Mouse (Mus musculus): ENCODE results near the gene Nfic. TPM values are rescaled to one million over a fixed set of nuclear protein-coding genes. Genes with fewer than 3 reads are reported as not detected.

The Nfic gene
- total RNA-seq, 2 experiments from 2014 or later: 29.5 to 31.1 TPM

DNA sequence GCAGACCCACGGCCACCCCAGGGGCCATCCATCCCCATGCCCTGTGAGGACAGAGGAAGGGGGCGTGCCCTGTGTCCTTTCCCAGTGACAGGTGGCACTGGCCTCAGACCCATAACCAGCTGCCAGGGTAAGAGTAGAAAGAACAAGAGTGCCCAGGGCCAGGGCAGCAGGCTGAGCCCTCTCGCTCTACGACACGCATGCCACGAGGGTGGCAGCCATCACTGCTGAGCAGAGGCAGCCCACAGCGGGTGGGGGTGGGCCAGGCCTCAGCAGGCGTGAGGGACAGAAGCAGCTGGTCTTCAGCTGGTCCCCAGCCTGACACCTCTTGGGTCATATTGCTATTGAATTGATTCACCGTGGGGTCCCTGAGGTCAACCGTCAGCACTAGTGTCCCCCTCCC lies 31.1 kb upstream of the Nfic start:
- intact Hi-C loops (cut with DNase I): no loop called here
- DNase-seq: no peak

DNA sequence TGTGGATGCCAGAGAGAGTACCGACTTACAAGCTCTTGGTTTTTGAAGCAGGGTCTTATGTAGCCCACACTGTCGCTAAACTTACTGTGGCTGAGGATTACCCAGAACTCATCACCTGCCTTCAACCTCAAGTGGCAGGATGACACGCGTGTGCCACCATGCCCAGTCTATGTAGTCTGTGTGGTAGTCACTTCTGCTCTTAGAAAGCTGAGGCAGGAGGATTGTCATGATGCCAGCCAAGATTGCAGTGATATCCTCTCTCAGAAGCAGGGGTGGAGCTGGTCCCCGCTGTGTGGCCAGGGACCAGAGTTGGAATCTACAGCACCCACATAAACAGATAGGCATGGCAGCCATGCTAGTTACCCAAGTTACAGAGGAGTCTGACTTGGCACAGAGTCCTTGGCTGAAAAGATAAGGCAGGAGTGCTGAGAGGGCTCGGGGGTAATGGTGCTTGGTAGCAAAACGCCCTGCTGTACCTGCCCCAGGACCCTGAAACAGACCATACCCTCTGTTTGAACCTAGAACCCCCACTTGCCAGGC lies 30.1 kb upstream of the Nfic start:
- intact Hi-C loops (cut with DNase I): no loop called here

DNA sequence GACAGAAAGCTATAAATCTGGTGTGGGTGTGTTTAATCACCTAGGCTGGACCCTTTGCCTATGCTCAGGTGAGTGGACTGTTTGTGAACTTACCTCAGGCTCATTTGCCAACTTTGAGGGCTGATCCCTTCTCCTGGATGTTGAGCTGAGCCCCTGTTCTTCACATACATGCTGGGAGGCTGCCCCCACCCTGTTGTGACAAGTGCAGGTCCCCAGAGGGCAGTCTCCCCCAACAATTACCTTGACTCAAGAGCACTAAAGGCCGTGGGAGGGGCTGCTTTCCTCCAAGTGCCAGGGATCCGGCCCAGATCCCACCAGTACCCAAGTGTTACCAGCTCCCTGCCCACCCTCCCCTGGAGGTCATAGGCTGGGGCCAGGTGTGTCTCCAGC lies 29.6 kb upstream of the Nfic start:
- intact Hi-C loops (cut with DNase I): no loop called here
- no peak for DNase-seq

More for the DNA sequence above, 30.1 kb upstream of the Nfic start:
- DNase-seq: no peak

GRCm38 (mm10) chr10:81484441-81485059 lies 29.1 kb upstream of the Nfic start:
- intact Hi-C loops (cut with DNase I): no loop called here
- DNase-seq: no peak

DNA sequence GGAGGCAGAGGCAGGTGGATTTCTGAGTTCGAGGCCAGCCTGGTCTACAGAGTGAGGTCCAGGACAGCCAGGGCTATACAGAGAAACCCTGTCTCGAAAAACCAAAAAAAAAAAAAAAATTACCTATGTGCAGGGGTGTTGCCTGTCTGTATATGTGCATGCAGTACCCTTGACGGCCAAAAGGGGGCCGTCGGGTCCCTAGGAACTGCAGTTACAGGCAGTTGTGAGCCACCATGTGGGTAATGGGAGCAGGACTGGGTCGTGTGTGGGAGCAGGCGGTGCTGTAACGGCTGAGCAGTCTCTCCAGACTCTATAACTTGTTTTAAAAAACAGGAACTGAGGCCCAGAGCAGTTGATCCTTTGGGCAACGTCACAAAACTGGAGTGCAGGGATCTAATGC lies 28.5 kb upstream of the Nfic start:
- peak; percentile 54 for DNase-seq
- intact Hi-C loops (cut with DNase I): no loop called here

DNA sequence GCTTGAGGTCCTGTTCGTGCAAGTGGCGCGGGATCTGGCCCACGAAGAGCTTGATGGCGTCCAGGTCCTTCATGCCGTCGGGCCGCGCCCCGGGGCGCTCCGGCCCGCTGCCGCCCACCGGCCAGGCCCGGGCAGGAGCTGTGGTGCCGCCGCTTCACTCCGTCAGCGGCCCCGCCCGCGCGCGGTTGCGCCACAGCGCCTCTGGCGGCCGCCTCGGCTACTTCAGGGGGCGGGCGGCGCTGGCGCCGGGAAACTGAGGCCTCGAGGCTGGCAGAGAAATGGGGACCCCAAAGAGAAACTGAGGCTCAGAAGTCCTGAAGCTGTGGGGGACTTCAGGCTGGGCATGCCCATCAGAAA lies 27.1 kb upstream of the Nfic start, which contains the start of gene Celf5:
Gene Celf5, minus strand, starts transcription at position 177 of the 357 bp plus-strand sequence.
- DNase-seq: peak; percentile 61
- intact Hi-C loops (cut with DNase I): no loop called here

DNA sequence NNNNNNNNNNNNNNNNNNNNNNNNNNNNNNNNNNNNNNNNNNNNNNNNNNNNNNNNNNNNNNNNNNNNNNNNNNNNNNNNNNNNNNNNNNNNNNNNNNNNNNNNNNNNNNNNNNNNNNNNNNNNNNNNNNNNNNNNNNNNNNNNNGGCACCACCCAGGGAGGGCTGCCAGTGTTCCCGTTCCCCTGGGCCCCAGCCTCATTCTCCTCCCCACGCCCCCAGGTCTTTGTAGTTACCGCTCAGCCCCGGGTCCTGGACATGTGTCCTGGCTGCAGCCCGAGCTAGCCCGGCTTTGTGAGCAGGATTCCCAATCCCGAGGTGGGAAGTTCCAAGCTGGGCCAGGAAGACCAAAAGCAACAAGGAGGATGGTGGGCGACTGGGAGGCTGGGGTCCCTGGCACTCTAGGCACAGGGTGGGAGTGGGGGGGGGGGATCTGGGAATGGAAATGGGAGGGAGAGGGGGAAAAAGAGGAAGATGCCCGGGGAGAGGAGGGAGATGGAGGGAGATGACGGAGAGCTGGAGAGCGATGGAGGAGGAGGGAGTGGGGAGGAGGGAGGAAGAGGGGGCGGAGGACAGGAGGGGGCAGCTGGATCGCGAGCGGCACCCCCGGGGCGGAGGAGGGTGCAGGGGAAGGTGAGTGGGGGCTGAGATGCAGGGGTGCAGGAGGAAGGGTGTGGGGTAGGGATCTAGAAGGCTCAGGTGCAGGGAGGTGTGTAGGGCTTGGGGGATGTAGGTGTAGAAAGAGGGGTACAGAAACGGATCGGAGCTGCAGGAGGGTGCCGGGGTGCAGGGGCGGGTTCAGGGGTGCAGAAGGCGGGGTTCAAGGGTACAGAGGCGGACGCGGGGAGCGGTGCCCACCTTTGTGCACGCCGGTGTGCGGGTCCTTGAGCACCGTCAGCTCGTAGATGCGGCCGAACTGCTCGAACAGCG lies 26.4 kb upstream of the Nfic start:
- no peak for DNase-seq
- intact Hi-C loops (cut with DNase I): no loop called here

DNA sequence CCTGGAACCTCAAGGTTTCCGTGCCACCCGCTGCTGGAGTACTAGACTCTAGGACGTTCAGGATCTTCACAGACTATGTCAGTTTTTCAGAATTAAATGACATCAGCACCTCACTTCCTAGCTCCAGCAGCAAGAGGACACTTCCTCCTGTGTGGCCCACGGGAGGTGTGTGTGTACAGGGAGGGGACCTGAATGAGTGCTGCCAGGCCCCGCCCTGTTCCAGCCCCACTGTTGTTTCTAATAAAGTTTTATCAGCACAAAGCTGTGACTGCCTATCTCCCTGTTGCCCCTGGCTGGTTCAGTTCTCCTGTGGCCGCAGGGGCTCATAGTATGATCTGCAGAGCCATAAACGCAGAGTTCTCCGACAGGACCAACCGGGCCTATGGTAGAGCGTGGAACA lies 19.0 kb upstream of the Nfic start:
- DNase-seq: no peak
- intact Hi-C loops (cut with DNase I): no loop called here

DNA sequence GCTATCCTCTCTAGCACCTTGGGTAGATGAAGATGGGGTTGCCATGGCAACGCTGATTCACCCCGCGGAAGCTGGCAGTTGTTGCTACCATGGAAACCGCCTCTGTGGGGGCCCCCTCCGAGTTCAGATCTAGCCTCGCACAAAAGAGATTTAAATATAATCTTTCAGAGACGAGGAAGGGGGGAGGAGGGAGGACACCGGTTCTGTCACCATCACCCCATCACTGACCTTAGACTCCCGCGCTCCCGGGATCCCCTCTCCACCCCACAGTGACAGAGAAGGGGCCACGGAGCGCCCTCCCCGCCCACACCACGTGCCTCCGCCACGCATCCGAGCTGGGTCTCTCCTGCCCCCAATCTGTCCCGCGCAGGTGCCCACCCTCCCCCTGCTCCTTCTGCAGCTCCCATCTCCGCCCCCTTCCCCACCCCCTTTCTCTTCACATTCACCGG lies 17.6 kb upstream of the Nfic start:
- peak; percentile 86 for DNase-seq
- intact Hi-C loops (cut with DNase I): no loop called here

- intact Hi-C loops (cut with DNase I): no loop called here
- DNase-seq: no peak
Observed at GRCm38 (mm10) chr10:81472403-81473002, 17.1 kb upstream of the Nfic start.

DNA sequence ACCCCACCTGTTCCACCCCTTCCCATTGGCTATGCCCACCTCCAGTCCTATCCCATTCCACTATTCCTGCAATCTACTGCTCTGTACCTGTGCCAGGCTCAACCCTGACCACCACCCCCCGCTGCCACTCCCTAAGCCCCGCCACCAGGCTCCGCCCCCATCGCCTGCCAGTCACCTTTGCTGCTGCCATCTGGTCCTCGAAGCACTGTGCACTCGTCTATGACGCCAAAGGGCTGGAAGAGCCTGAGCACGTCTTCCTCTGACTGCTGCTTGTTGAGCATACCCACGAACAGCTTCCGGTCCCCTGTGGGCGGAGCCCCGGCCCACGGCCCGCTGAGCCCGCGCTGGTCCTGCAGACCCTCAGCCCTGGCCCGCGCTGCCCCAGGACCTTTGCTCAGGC lies 15.0 kb upstream of the Nfic start:
- no peak for DNase-seq
- intact Hi-C loops (cut with DNase I): no loop called here

DNA sequence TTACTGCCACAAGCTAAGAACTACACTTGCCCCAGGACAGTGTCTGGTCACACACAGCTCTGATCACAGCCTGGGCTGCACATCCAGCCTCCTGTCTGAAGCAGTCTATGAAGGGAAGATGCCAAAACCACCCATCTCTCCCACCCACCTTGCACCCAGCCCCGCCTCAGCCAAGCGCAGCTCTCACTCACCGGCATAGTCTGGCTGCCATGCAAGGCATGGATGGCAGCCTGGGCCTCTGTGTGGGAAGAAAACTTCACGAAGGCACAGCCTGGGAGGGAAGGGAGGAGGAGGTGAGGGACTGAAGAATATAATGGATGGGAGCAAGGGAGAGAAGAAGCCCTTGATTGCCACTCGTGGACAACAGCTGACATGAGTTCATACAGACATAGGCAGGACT lies 13.8 kb upstream of the Nfic start:
- peak; percentile 0 for DNase-seq
- intact Hi-C loops (cut with DNase I): loop anchor here (10.0 kb wide), 1 partner anchor 274 kb away; no protein-coding TSS in a partner anchor

DNA sequence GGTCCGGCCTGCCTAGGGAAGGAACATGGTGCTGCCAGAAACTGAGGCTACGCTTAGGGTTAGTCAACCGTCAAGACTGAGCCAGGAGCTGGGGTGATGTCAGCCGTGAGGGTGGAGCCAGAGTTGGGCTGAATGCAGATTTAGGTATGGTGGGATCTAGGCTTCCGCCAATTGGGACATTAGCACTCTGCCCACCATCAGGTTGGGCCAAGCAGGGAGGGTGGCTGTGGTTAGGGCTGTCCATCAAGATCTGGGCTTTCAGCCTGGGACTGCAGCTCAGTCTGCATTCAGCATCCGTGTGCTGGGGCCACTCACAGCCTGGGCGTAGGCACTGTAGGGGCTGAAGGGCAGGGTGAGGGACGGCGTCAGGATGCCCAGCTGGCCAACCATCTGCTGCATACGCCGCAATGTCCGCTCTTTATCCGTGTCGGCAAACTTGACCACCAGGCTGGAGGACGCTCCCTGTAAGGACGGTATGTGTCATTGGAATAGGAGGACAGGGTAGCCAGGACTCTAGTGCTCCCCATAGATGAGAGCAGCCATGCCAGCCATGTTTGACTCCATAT lies 12.3 kb upstream of the Nfic start:
- peak; percentile 9 for DNase-seq
- intact Hi-C loops (cut with DNase I): loop anchor here (10.0 kb wide), 1 partner anchor 273 kb away; no protein-coding TSS in a partner anchor

GRCm38 (mm10) chr10:81466881-81467280 lies 11.4 kb upstream of the Nfic start:
- no peak for DNase-seq
- intact Hi-C loops (cut with DNase I): loop anchor here (10.0 kb wide), 1 partner anchor 272 kb away; no protein-coding TSS in a partner anchor

GRCm38 (mm10) chr10:81466066-81466465 lies 10.6 kb upstream of the Nfic start:
- intact Hi-C loops (cut with DNase I): loop anchor here (10.0 kb wide), 1 partner anchor 271 kb away; no protein-coding TSS in a partner anchor
- DNase-seq: no peak

DNA sequence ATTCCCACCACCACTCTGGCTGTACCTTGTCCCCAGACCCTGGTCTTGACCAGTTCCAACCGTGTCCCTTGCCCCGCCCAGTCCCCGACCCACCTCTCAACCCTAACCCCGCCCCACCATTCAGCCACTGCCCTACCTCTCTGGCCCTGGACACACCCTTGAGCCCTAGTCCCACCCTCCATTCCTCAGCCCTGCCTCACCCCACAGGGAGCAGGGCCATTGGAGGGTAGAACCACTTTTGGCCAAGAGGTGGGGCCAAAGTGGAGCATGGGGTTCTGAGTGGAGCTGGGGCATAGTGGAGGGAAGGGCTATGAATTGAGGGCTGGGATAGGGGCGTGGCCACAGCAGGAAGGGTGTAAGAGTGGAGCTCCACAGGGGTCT lies 9.8 kb upstream of the Nfic start:
- DNase-seq: no peak
- intact Hi-C loops (cut with DNase I): loop anchor here (10.0 kb wide), 1 partner anchor 270 kb away; no protein-coding TSS in a partner anchor

GRCm38 (mm10) chr10:81464405-81465264 lies 9.2 kb upstream of the Nfic start:
- peak; percentile 63 for DNase-seq
- intact Hi-C loops (cut with DNase I): loop anchor here (10.0 kb wide), 1 partner anchor 270 kb away; no protein-coding TSS in a partner anchor

DNA sequence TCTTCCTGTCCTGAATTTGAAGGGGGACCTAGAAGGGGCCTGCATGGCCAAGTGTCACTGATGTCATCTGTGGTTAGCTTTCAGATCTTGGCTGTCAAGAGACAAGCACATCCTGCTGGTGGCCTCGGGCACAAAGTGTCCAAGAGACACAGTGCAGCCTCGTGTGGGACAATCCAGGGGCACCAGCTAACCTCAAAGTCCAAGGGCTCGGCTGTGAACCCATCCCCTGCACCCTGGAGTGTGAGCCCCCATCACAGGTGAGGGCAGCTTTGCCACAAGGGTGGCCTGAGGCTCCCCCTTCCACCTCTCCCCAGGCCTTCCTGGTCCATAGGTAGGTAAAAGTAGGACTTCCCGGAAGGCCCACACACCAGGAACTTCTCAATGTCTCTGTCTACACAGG lies 8.1 kb upstream of the Nfic start:
- intact Hi-C loops (cut with DNase I): loop anchor here (10.0 kb wide), 1 partner anchor 269 kb away; no protein-coding TSS in a partner anchor
- DNase-seq: no peak

GRCm38 (mm10) chr10:81462917-81463316 lies 7.5 kb upstream of the Nfic start:
- DNase-seq: no peak
- intact Hi-C loops (cut with DNase I): loop anchor here (10.0 kb wide), 1 partner anchor 268 kb away; no protein-coding TSS in a partner anchor

Data from left cerebral cortex, postnatal 4 days (tissue).